Mouse (Mus musculus) right cerebral cortex, postnatal 25 days (tissue): ENCODE measurements around the gene Herpud1.

Experiments used
- DNase-seq: peaks from one replicate; pipeline ENCODE4 v3.0.0; 2022

The Herpud1 gene

DNA sequence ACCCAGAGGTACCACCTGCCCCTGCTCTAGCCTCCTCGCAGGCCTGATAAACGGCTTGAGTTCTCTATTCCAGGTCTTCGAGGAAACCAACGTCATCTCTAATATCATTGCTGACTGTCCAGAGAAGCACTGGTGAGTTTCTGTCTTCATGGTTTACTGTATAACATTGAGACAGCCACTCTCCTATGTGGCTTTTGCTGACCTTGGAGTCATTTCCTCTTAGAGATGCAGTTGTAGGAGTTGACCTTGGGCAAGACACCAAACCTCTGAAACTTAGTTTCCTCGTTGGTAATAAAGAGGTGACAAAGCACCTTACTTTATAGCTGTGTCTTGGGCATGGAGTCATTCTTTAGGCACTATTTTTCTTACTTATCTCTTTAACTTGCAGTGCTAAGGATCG lies 26.3 kb downstream of the Herpud1 start:
- DNase-seq = no peak

DNA sequence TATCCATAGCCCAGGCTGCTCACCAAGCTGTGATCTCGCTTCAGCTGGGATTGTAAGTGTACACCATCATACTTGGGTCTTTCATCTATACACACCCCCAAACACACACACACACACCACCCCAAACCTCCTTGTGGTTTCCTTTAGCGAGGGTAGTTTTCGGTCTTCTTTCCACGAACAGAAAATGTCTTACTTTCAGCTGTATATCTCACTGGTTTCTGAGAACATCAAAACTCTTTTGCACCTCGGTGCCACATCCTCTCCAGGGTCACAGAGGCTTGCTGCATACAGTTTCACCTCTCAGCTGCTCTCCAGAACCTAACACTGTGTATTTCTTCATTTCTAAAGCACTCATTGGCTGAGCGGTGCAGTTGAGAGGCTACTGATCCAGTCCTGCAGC lies 27.3 kb downstream of the Herpud1 start:
- no peak for DNase-seq

DNA sequence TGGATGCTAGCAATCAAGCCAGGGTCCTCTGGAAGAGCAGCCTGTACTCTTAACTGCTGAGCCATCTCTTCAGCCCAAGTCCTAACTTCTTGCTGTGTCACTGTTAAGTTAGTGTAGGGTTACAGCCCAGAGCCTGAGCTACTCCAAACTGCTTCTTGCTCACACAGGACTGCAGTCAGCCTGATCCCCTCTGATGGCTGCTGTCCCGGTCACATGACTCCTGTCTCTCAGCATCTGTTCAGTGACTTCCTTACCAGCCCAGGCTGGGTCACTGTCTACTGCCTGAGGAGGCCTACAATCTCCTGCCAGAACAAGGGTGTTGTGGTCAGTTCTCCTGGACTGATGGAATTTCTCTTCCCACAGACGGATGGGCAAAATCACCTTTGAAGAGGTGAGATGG lies 29.0 kb downstream of the Herpud1 start:
- DNase-seq = no peak

DNA sequence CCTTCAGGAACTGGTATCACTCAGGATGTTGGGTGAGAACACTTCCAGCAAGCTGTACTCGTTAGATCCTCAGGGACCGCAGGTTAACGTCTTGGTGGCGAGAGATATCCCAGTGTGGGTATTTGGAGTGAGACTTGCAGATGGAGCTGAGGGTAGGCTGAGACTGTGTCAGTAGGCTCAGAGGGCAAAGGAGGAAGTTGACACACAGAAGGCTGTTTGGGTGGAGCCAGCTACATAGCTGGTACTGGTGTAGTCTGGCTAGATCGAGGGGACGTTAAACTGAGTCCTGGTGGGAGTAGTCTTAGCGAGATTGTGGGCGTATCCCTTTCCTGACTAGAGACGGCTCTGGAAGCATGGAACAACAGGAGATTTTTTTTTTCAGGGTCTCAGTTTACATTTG lies 31.8 kb downstream of the Herpud1 start:
- no peak for DNase-seq

DNA sequence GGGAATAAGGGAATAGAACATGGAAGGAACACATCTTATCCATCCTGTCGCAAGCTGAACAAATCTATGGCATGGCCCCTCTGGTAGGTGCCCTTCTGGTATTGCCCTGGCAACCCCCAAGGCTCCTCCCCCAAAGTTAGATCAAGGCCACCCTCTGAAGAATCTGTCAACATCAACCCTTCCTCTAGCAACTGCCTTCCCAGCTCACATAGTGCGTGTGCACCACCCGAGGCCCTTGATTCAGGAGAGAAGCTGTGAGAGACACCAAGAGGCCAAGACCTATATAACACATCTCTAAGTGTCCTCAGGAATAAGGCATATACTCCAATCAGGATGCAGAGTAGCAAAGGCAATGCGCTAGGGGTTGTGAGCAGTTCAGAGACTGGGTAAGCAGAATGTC lies 36.0 kb downstream of the Herpud1 start:
- DNase-seq = no peak

DNA sequence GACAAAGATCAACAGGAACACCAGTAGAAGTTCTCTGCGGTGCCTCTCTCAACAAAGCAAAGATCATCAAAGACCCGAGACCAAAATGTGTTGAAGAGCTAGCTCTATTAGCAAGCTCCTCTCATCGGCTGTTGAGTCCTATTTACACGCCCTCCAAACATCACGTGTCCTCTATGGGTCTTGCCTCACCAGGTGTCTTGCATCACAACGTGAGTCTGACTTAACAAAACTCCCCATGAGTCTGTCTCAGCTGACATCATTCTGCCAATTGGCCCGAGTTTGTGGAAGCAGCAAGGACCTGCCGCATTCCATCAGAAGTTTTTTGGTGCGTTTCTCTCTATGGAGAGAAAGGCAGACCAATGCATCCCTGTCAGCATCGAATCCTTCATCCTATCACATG lies 41.7 kb downstream of the Herpud1 start:
- no peak for DNase-seq

DNA sequence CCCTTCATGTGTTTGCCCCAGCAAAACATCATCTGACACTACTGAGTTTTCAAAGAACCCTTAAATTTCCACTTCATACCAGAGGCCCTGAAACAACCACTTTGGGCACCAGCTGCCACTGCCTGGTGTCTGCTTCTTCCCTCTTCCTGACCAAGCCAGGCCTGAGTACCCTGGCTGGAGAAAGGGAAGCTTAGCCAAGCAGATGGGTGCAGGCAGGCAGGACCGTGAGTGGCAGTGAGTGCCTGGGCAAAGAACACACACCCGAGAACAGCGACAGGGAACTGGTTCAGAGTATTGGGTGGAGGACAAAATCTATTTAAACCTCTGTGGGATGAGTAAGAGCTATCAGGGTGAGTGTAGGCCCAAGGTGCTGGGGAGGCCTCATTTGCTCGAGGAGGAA lies 42.2 kb downstream of the Herpud1 start:
- no peak for DNase-seq

DNA sequence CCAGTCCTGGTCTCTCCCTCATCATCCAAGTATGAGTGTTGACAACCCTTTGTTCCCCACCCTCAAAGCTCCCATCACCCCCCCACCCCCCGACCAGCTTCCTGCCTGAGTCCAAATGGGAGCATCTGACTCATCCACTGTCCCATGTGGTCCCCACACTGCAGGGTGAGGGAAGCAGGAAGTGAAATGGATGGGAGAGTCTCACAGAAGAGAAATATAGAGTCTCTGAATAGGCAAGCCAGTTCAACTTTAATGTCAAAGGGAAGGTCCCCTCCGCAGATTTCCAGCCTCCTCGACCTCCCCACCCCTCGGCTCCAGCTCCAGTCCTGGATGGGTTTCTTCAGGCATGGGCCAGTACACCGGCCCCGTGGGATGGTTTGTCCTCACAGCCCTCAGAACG lies 43.1 kb downstream of the Herpud1 start:
- no peak for DNase-seq

DNA sequence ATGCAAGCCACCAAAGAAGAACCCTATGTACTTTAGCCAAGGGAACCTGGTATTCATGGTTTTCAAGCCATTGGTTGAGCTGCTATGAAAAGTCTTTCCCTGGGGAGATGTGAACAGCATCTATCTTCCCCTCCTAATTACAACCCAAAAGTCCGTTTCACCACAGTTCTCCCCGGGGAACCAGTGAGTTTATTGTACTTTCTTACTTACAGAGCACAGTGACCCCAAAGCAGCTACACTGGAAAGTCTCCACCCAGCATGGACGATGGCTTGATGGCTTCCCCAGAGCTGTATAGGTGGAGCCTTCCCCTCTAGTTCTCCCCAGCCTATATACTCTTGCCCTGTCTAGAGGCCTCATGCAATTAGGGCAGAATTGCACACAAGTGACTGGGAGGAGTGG lies 46.0 kb downstream of the Herpud1 start:
- no peak for DNase-seq

DNA sequence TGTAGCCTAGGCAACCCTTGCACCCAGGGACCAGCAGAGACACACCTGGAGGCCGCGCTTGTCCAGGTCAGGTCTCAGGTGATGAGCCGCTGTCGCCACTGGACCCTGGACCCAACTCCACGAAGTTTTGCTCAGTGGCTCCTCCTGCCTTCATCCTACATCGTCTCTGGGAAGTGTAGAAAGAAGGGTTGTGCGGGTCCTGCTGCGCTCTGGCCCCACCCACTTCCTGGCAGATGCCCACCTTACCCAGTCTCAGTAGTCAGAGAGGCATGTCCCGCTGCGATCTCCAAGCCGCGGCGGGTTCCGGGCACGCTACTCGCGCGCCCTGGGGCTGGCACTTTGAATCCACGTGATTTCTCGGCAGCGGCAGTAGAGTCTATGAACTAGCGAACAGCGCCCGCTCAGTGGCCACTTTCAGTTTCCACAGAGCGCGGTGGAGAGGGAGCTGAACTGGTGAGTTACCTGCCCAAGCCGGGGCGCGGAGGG lies 47.8 kb downstream of the Herpud1 start, which contains the start of gene Nlrc5:
Nlrc5 (plus strand) TSS at position 376 of the 486 bp plus-strand sequence.
- DNase-seq = peak; percentile 35

DNA sequence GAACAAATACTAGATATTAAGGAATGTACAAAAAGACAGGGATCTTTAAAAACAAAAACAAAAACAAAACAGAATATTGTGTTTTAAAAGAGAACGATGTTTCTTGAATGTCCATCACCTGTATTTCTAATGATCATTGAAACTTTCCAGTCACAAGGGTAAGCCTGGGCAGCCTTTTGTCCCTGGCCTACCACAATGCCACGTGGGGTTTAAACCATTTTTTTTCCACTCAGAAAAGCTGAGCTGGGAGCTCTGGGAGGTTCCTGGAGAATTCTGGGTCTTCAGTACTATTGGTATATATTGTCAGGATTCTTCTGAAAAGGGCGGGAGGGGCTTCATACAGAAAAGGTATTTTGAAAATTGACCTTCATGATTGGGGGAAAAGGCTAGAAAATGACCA lies 48.7 kb downstream of the Herpud1 start:
- no peak for DNase-seq

DNA sequence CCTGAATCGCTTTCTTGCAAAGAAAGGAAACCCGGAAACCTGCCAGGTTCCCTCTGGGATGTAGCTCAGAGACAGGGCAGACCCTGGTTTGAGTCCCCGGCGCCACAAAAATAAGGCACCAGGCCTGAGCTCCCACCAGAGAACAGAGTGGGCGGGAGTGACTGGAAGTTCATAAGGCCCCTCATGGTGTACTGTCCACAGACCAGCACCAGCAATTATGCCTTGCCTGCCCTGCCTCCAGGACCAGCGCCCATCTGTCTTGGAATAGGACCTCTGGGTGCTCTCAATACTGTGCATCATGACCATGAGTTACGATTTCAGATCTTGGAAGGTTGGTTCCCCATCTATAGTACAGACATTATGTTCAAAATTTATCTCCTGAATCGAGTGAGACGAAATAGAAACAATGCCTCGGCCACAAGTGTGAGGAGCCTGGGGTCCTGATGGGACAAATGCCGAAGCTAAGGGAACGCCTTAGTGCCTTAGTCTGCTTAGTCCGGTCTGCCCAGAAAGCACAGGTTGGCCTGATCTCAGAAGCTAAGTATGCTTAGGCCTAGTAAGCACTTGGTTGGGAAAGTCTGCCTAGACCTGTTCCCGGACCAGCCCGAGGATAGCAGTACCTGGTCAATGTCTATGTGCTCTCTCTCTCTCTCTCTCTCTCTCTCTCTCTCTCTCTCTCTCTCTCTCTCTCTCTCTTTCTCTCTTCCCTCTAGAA lies 49.3 kb downstream of the Herpud1 start:
- DNase-seq = no peak

DNA sequence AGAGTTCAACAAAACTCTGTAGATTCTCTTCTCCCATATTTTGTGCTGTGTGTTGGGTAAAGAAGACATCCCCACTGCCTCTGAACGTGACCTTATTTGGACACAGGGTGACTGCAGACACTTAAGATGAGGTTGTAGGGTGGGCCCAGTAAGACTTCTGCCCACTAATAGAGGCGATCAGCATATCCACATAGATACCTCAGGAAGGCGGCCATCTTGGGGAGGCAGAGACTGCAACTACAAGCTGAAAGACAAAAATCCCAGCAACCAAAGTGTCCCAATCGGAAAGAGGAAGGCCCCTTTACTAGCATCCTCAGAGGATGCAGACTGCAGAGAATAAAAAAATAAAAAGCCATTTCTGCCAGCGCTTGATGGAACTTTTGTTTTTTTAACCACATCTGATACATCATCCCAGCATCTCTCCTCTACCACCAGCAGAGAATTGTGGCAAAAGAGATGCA lies 49.9 kb downstream of the Herpud1 start:
- DNase-seq = no peak

DNA sequence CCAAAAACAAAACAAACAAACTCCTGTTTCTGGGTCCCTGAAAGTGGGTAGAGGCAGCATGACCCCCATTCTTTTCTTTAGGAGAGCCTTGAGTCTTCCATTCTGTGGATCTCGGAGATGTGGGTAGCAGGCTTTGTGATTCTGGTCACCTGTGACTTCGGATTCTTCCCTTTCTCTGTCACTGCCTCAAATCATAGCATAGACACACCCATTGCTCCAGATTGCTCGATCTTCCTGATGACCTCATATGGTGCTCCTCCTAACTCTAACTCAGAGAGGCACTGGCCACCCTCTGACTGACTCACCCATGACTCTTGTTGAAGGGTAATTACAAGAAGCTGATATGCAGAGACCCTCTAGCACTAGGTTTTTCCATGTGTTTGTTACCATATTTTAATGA lies 50.7 kb downstream of the Herpud1 start:
- no peak for DNase-seq

DNA sequence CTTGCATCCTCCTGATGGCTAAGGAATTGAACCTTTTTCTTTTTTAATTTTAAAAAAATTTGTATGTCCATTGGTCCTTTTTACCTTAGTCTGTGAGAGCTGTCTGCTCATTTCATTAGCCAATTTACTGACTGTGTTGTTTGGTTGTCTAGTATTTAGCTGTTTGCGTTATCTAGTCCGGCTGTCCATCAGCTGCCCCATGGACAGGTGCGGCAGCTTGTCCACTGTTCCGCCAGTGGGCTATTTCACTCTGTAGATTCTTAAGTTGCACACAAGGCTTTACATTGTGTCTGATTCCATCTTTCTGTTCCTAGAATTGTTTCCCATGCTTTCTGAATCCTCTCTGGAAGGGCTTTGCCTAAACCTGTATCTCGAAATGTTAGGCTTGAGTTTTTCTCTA lies 52.4 kb downstream of the Herpud1 start:
- DNase-seq = no peak

DNA sequence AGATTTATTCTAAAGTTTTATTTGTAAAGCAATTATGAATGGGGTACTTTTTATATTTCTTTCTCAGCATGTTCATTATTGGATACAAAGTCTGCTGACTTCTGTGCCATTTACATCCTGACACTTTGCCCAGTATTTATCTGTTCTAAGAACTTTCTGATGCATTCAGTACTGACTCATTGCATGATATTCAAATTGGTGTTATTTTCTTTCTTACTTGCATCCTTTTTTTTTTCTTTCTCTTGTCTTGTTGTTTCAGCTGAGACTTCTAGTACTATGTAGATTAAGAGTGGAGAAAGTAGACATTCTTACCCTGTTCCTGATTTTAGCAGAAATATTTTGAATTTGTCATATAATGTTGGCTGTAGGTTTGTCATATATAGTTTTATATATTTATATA lies 53.5 kb downstream of the Herpud1 start:
- DNase-seq = no peak

DNA sequence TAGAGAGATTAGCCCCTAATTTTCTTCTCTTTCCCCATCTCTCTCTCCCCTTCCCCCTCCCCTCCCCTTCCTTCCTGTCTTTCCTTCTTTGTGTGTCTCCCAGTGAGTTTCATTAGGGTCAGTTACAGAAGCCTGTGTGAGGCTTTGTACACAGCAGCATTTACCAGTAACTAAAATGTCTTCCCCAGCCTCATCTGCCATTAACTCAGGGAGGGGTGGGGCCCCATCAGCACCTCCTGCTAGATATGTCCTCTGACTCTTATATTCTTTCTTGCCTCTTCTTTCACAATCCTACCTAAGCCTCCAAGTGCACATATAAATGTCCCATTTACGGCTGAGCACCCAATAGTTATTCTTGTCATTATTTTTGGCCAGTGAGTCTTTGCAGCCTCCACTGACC lies 54.2 kb downstream of the Herpud1 start:
- no peak for DNase-seq

DNA sequence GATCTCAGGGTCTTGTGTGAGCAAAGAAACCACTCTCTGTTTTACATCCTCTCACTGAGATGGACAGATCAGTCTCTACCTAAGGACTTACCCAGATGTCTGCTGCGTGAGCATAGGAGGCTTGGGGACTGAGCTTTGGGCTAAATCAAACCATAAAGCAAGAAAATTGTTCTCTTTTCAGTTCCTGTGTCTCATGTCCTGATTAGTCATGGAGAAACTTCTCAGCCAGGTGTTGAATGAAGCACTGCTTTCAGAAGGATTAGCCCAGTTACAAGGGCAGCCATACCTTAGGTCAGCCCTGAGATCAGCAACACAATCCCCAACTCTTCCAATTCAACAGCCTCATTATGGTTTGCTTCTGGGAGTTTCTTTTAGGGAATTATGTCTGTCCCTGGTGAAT lies 55.4 kb downstream of the Herpud1 start:
- no peak for DNase-seq

DNA sequence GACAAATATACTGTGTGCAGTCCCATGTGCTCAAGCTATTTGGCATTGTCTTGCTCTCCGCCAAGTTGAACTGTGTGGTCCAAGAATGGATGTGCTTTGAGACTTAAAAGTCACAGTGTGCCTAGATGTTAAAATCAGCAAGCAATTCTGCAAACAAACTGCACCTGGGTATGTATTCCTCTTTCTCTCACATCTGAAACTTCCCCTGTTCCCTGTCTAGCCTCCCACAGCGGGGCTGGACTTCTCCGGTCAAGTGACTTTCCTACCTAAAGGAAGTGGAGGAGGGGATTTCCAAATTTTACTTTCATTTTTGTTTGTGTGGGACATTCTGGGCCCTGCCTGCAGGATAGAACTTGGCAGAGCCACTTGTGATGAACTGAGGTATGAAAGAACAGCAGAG lies 56.9 kb downstream of the Herpud1 start:
- DNase-seq = no peak

DNA sequence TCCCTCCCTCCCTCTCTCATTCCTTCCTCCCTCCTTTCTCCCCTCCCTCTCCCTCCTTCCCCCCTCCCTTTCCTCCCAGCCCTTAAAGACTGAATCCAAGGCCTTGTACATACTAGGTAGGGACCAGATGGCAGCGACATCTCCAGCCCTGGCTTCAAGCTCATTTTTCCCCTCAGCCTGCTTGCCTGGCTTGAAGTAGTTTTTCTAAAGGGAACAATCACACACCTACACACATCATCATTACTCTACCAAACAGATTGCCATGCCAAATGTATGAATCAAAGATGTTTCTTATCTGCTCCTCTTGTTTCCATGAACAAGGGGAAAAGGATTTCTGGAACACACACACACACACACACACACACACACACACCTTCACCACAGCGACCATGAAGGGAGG lies 58.2 kb downstream of the Herpud1 start:
- DNase-seq = no peak
